Mouse (Mus musculus) kidney, adult 9 months (tissue): ENCODE measurements at regions not wholly inside any gene's neighbourhood (a gene's known extent, or its start where the extent isn't known, plus 50 kb on each side); places are given as distances from the start of the nearest gene placed in this dataset.
A peak's percentile ranks its signal among the peaks of the same experiment; 100 is the strongest.
"Not testable (repeated sequence)": the region's sequence is repeated elsewhere in the genome, so short reads cannot be mapped to it uniquely, and the experiment has no call there.

Source experiments
- DNase-seq: peaks from one replicate; pipeline ENCODE4 v3.0.0; 2022

DNA sequence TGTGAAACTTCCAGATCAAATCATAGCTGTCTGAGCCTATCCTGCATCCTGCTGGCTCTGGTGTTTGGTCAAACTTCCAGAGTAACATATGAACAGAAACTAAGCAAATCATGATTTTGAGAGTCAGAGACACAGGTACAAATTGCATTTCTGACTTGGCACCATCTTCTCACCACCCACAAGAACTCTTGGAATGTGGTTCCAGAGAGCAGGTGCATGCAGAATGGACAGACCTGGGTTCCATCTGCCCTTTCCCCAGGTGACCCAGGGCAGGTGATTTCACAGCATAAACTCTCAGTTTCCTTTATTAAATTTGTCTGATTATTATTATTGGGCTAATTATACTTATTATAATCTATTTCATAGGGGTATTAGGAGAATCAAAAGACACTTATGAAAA lies 527.0 kb upstream of the Auts2 start:
- DNase-seq: no peak

DNA sequence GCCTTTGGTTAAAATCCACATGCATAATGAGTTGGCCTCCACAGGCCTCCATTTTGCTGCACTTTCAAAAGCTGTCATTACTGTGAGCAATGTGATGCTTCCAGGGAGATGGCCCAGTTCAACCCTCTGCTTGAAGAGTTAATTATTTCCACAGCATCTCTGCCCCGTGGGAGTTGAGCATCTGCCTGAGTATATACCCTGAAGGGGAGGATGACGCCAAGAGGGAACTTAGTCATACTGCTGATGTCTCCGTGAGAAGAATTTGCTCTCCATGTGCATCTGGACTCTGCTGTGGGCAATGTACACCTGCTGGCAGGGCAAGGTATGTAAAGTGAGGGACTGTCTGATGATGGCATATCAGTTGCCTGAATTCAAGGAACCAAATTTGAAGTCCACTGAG lies 519.3 kb upstream of the Auts2 start:
- DNase-seq: no peak

DNA sequence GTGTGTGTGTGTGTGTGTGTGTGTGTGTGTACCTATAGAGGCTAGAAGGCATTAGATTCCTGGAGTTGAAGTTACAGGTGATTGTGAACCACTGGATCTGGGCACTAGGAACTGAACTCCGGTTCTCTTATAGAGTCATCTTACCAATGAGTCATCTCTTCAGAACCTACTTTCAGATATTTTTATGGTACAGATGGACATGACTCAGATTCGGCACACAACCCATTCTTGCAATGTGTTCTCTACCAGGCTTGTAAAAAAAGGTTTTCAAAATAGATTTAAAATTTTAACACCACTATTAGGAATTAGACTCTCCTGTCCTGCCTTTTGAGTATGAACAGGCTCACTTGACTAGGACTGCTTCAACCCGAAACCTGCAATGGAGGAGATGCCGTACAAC lies 504.3 kb upstream of the Auts2 start:
- no peak for DNase-seq

DNA sequence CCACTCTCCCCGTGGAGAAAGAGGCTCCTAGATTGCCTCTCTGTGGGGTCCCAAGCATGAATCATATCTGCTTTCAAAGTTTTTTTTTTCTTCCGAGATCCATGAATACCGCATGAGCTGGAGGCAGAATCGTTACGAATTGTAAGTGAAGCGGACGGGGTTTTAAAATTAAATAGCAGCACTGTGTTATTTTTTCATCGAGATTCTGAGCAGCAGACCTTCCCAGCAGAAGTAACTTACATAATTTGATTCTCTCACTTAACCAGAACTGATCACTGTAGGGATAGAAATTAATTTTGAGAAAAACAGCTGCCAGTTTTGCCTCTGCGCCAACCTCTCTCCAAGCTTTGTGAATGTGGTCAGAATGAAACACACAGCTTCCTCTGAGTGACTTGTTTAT lies 502.5 kb upstream of the Auts2 start:
- DNase-seq: no peak

GRCm38 (mm10) chr5:133027590-133027989 lies 484.4 kb upstream of the Auts2 start:
- no peak for DNase-seq

- DNase-seq: no peak
These were observed 482.0 kb upstream of the Auts2 start for GRCm38 (mm10) chr5:133025121-133025520.

- no peak for DNase-seq
These were observed 477.7 kb upstream of the Auts2 start for GRCm38 (mm10) chr5:133020821-133021220.

- no peak for DNase-seq
These were observed 477.0 kb upstream of the Auts2 start for GRCm38 (mm10) chr5:133020116-133020515.

- DNase-seq: no peak
These were observed 467.8 kb upstream of the Auts2 start for GRCm38 (mm10) chr5:133010624-133011575.

- peak; percentile 24 for DNase-seq
These were observed 439.7 kb upstream of the Auts2 start for GRCm38 (mm10) chr5:132982866-132983265.

- DNase-seq: no peak
These were observed 435.9 kb upstream of the Auts2 start for GRCm38 (mm10) chr5:132979013-132979412.

GRCm38 (mm10) chr5:132975303-132975932 lies 432.3 kb upstream of the Auts2 start:
- no peak for DNase-seq

- DNase-seq: no peak
These were observed 431.7 kb upstream of the Auts2 start for GRCm38 (mm10) chr5:132974876-132975275.

- no peak for DNase-seq
These were observed 427.9 kb upstream of the Auts2 start for GRCm38 (mm10) chr5:132971046-132971445.

DNA sequence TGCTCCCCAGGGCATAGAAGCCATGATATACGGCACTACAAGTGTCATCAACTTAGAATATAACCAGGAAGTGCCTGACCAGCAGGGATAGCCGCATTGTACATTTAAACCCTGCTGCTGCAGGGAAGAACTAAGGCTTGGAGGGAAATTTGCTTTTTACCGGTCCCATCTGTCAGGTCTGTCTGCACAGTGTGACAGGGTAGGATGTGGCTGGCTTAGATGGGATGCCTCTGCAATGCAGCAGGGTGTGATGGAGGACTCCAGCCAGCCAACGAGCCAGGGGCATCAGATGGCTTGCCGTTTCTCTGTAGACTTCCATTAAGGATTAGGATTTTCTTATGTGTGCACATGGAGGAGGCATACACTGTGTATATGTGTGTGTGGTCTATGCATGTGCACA lies 426.2 kb upstream of the Auts2 start:
- DNase-seq: no peak

- DNase-seq: no peak
These were observed 416.8 kb upstream of the Auts2 start for GRCm38 (mm10) chr5:132959901-132960300.

DNA sequence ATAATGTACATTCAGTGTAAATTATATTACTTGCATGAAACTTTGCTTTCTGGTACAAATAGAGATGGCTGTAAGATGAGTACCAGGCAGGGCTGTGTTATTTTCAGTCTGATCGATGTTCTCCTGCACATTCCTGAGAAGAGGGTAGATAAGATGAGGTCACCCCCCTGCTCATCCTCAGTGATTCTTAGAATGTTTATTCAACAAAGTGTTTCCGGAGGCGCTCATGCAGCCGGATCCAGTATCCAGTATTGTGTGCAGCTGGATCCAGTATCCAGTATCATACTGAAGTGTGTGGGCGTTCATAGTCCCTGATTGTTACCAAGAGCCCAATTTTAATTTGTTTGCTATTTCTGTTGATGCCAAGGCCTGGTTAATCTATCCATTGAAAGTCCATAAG lies 413.0 kb upstream of the Auts2 start:
- no peak for DNase-seq

- no peak for DNase-seq
These were observed 411.9 kb upstream of the Auts2 start for GRCm38 (mm10) chr5:132955051-132955450.

DNA sequence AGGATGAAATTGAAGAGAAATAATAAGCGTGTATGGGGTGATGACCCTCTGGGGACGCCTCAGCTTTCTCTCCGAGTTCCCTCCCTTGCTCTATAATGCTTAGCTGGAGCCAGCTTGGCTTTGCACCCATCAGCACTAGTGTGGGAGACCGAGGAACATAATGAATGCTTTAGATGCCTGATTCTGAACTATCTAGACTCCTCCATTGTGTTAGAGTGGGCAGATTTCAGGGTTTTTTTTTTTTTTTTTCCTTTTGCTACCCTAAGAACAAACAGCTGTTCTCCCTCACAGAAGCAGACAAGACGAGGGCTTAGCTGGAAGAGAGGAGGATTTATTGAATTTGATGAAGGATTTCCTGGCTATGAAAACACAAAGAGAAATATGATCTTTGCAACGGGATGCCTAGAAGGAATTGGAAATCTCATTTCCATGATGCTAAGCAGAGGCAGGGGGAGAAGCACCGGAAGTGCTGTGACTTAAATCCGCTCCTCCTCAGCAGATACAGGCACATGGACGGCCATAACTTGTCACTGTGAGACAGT lies 390.4 kb upstream of the Auts2 start:
- no peak for DNase-seq

DNA sequence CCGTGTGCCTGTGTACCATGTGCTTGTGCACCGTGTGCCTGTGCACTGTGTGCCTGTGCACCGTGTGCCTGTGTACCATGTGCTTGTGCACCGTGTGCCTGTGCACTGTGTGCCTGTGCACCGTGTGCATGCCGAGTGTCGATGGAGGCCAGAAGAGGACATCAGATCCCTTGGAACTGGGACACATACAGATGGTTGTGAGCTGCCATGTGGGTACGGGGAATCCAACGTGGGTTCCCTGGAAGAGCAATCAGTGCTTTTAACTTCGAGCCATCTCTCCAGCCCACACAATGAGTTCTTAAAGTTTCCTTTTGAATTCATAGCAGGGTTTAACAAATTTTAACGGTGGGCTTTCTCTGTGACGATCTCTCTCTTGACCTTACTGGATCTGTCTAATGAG lies 386.8 kb upstream of the Auts2 start:
- DNase-seq: not testable (repeated sequence)

DNA sequence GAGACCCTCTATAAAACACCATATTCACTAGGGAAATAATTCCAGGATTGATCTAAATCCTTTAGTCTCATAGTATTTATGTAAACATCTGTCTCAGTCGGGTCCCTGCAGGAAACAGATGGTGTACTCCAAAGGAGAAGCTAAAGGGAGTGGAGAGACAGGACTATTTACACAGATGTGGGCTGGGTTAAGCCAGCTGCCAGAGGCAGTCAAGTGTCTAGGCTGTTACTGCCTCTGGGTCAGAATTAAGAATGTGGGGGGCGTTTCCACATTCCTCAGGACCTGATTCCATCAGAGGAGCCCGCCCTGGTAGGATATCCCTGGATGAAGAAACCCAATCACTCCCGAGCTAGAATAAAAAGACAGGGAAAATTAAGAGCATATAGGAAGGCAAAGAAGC lies 380.2 kb upstream of the Auts2 start:
- no peak for DNase-seq

- no peak for DNase-seq
These were observed 365.9 kb upstream of the Auts2 start for GRCm38 (mm10) chr5:132909056-132909455.

- no peak for DNase-seq
These were observed 365.1 kb upstream of the Auts2 start for GRCm38 (mm10) chr5:132908220-132908619.

GRCm38 (mm10) chr5:132892591-132892990 lies 349.4 kb upstream of the Auts2 start:
- DNase-seq: no peak
